Comparison of ENCODE assay signal across 7 mouse cellular contexts in genomic region chr1:34432776-34433481, GRCm38 (mm10). TPM values are rescaled to one million over a fixed set of nuclear protein-coding genes. Genes with fewer than 3 reads are reported as not detected.
DNase-seq lines count a peak whose midpoint lies in the region; ATAC-seq lines count a peak whose summit lies in the region.

No protein-coding gene starts in this region.

- H3K27ac ChIP-seq in heart, embryonic 16.5 days (ENCODE audit: low read length) = peak overlapping the region; percentile 79

- H3K9ac ChIP-seq in heart, embryonic 16.5 days (ENCODE audit: low read length) = peak overlapping the region; percentile 79

- H3K4me2 ChIP-seq in heart, embryonic 16.5 days (ENCODE audit: low read depth, low read length) = peak overlapping the region; percentile 83

- H3K36me3 ChIP-seq in heart, embryonic 16.5 days (ENCODE audit: control insufficient read depth, insufficient read depth) = peaks cover 27% of the 10 kb centered on the region

- peaks cover 15% of the 10 kb centered on the region for H3K4me1 ChIP-seq in heart, embryonic 16.5 days (ENCODE audit: control insufficient read depth, insufficient read depth, low read length)

- DNase-seq in CD4-positive, CD25-positive, alpha-beta regulatory T cell, adult 2 months (ENCODE audit: low read depth, low spot score) = peak; percentile 68
- peak; percentile 54 for DNase-seq in ES-CJ7 (ENCODE audit: low read depth, low spot score)
- peak; percentile 37 for DNase-seq in embryo, embryonic 11.5 days (ENCODE audit: low read depth, low spot score)
- DNase-seq in large intestine, adult 2 months (ENCODE audit: low read depth, low spot score) = peak; percentile 73
- DNase-seq in lung, postnatal 4 days = peak; percentile 47 to 56
- DNase-seq in right cerebral cortex, postnatal 25 days = peak; percentile 43

- ATAC-seq in heart, embryonic 16.5 days (replicated peaks; ENCODE audit: extremely low read depth, insufficient read depth, low FRiP score) = peak; percentile 20; the same call in 1 of the 2 replicates

- H3K9me3 ChIP-seq in heart, embryonic 16.5 days (replicated peaks; ENCODE audit: control insufficient read depth, low read length) = peaks cover 27% of the 10 kb centered on the region

- H3K4me3 ChIP-seq in heart, embryonic 16.5 days (ENCODE audit: low read length) = peak overlapping the region; percentile 59

- WGBS in heart, embryonic 16.5 days = 13% methylated on average over 35 of the region's 35 CpGs
- 19% methylated on average over 35 of the region's 35 CpGs for WGBS in large intestine, adult 2 months

- no peaks in the 10 kb centered on the region for H3K27me3 ChIP-seq in heart, embryonic 16.5 days (ENCODE audit: control insufficient read depth, insufficient read depth, low read length)

RNA-seq across cellular contexts. Expression of gene Ccdc115, which starts 6.5 kb away (rescaled TPM):
- 45.3 and 47.0 TPM in 2 replicates for polyA plus RNA-seq in heart, embryonic 16.5 days (2015; fragmentation: Nextera tagmentation; extraction: Ambion mirVana)
- 16.6 and 20.1 TPM in 2 replicates for polyA plus RNA-seq in large intestine, adult 2 months (2012; rRNA removed)

RNA-seq across cellular contexts. Expression of gene Imp4, which starts 6.7 kb away (rescaled TPM):
- polyA plus RNA-seq in heart, embryonic 16.5 days (2015; fragmentation: Nextera tagmentation; extraction: Ambion mirVana) = 60.3 and 64.9 TPM in 2 replicates
- 36.5 and 52.1 TPM in 2 replicates for polyA plus RNA-seq in large intestine, adult 2 months (2012; rRNA removed)

RNA-seq across cellular contexts. Expression of gene Ptpn18, which starts 26.6 kb away (rescaled TPM):
- polyA plus RNA-seq in heart, embryonic 16.5 days (2015; fragmentation: Nextera tagmentation; extraction: Ambion mirVana) = 18.1 and 25.8 TPM in 2 replicates
- 64.2 and 84.7 TPM in 2 replicates for polyA plus RNA-seq in large intestine, adult 2 months (2012; rRNA removed)

Comparison
In these comparisons a context has a peak if more than half of its experiments do, and no peak if none do; other contexts are left out.
1. Peak in every context shown above with its lines: DNase-seq, ATAC-seq, H3K4me3 ChIP-seq and H3K27ac ChIP-seq.